Mouse (Mus musculus) kidney, adult 2 months (tissue): ENCODE measurements at regions not wholly inside any gene's neighbourhood (a gene's known extent, or its start where the extent isn't known, plus 50 kb on each side); places are given as distances from the start of the nearest gene placed in this dataset.

Experiments used
- DNase-seq: peaks from one replicate; pipeline ENCODE4 v3.0.0; 2021
- H3K27ac ChIP-seq: fragments of 200-500 bp; 2 replicates; pipeline ENCODE4 v1.5.1; 2012; ENCODE audit warnings: low read depth, low read length, control low read depth, inconsistent platforms; ENCODE audit not compliant: insufficient read depth
- H3K27me3 ChIP-seq: fragments of 200-500 bp; replicated peaks from 2 replicates; pipeline ENCODE4 v1.6.1; 2012; ENCODE audit warnings: mild to moderate bottlenecking, moderate library complexity, low read length, inconsistent platforms; ENCODE audit not compliant: control insufficient read depth, insufficient read depth
- H3K36me3 ChIP-seq: fragments of 200-500 bp; 2 replicates; pipeline ENCODE4 v1.6.1; 2012; ENCODE audit warnings: mild to moderate bottlenecking, moderate library complexity, low read length, inconsistent platforms; ENCODE audit not compliant: control insufficient read depth, insufficient read depth
- H3K4me1 ChIP-seq: fragments of 200-500 bp; 2 replicates; pipeline ENCODE4 v1.6.1; 2011; ENCODE audit warnings: low read length; ENCODE audit not compliant: control insufficient read depth, insufficient read depth
- H3K4me3 ChIP-seq: fragments of 200-500 bp; 2 replicates; pipeline ENCODE4 v1.5.1; 2011; ENCODE audit warnings: mild to moderate bottlenecking, low read depth, low read length, control low read depth; ENCODE audit not compliant: insufficient read depth
- CTCF ChIP-seq: fragments of 200-500 bp; conservative IDR thresholded peaks from 2 replicates; pipeline ENCODE4 v1.5.1; 2011; ENCODE audit warnings: low read depth, mild to moderate bottlenecking, control low read depth, low read length, moderate library complexity, mixed read lengths; ENCODE audit not compliant: insufficient read depth, insufficient read length
- POLR2A ChIP-seq: fragments of 200-500 bp; IDR thresholded peaks from one replicate; pipeline ENCODE4 v1.6.1; 2011; ENCODE audit warnings: low read depth, low read length, control low read depth
- WGBS: fragments of 180-500 bp; shearing (Covaris S2); methylation state at CpG from one replicate; pipeline ENCODE4 v1.1.7; 2018; 5-methylcytosine and 5-hydroxymethylcytosine counted together

DNA sequence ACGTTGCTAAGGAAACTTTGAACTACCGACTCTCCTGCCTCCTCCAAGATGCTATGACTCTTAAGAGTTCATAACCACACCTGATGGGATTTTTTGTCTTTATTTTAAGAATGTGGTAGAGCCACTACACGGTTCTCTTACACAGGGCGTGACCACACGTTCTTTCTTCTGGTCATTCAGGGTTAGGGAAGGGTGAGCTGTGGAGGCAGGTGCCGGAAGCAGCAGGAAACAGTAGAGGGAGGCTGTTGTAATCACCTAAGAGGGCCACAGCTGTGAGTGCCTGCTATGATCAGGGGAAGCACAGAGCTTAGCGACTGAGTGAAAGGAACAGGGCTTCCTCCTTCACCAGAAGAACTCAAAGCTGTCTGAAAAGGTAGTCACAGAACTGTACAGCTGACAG is 50.6 kb upstream of the Larp1 start:
- Histone ChIP-seq H3K27ac (no peak overlapping the region), H3K36me3 (no peaks in the 10 kb centered on the region), H3K4me1 (peaks cover 1% of the 10 kb centered on the region; the same call in 1 of the 2 replicates), H3K27me3 (no peaks in the 10 kb centered on the region), H3K4me3 (no peak overlapping the region)
- DNase-seq = no peak
- TF ChIP-seq POLR2A (no peak), CTCF (no peak)
- WGBS = 82% methylated on average over 7 of the region's 7 CpGs

DNA sequence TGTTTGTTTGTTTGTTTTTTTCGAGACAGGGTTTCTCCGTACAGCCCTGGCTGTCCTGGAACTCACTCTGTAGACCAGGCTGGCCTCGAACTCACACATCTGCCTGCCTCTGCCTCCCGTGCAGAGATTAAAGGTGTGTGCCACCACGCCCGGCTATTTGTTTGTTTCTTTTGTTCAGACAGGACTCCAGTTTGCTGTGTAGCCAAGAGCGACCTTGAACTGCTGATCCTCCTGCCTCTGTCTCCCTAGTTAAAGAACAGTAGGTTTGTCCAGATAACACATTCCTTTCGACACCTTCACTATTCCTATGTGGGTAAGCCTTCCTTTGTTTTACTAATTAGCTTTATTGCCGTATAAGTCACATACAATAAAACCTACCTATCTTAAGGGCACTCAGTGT is 52.0 kb upstream of the Larp1 start:
- 95% methylated on average over 9 of the region's 9 CpGs for WGBS
- no peak for DNase-seq
- H3K27ac ChIP-seq = no peak overlapping the region

DNA sequence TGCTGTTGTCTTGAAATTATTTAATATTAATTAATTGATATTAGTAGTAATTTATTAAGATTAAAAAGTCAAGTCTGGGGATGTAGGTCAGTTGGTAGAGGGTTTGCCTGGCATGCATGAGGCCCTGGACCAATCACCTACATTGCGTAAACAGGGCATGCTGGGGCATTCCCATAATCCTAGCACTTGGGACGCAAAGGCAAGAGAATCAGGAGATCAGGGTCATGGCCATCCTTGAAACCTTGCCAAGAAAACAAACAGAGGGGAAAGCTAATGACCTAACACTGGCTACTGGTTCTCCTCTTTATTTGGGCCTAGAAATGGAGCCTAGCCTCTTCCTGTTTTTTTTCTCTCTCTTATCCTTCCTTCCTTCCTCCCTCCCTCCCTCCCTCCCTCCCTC is 52.8 kb upstream of the Larp1 start:
- no peaks in the 10 kb centered on the region for H3K36me3 ChIP-seq
- no peaks in the 10 kb centered on the region for H3K4me1 ChIP-seq
- WGBS = 64% methylated on average over 2 of the region's 2 CpGs
- no peak for DNase-seq
- no peak for TF ChIP-seq CTCF
- no peak for TF ChIP-seq POLR2A
- H3K27me3 ChIP-seq = no peaks in the 10 kb centered on the region
- no peak overlapping the region for H3K27ac ChIP-seq
- no peak overlapping the region for H3K4me3 ChIP-seq

More for the DNA sequence above, 52.0 kb upstream of the Larp1 start:
- Histone ChIP-seq H3K4me3 (no peak overlapping the region), H3K27me3 (no peaks in the 10 kb centered on the region), H3K4me1 (no peaks in the 10 kb centered on the region), H3K36me3 (no peaks in the 10 kb centered on the region)
- TF ChIP-seq POLR2A = no peak

DNA sequence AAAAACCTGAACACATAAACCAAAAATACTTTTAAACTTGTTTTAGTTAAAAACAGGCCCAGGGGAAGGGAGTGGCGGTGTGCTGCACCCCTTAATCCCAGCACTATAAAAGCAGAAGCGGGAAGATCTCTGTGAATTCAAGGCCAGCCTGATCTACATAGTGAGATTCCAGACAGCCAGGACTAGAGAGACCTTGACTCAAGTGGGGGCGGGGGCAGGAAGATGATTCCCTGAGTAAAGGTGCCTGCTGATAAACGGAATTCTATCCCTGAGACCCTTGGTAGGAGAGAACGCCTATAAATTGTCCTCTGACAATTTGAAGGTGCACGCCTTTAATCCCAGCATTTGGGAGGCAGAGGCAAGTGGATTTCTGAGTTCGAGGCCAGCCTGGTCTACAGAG is 53.4 kb upstream of the Larp1 start:
- TF ChIP-seq CTCF = no peak
- TF ChIP-seq POLR2A = no peak
- H3K4me1 ChIP-seq = no peaks in the 10 kb centered on the region
- WGBS = 91% methylated on average over 7 of the region's 7 CpGs
- no peak overlapping the region for H3K4me3 ChIP-seq
- no peak for DNase-seq
- H3K27me3 ChIP-seq = no peaks in the 10 kb centered on the region
- H3K36me3 ChIP-seq = no peaks in the 10 kb centered on the region
- no peak overlapping the region for H3K27ac ChIP-seq

DNA sequence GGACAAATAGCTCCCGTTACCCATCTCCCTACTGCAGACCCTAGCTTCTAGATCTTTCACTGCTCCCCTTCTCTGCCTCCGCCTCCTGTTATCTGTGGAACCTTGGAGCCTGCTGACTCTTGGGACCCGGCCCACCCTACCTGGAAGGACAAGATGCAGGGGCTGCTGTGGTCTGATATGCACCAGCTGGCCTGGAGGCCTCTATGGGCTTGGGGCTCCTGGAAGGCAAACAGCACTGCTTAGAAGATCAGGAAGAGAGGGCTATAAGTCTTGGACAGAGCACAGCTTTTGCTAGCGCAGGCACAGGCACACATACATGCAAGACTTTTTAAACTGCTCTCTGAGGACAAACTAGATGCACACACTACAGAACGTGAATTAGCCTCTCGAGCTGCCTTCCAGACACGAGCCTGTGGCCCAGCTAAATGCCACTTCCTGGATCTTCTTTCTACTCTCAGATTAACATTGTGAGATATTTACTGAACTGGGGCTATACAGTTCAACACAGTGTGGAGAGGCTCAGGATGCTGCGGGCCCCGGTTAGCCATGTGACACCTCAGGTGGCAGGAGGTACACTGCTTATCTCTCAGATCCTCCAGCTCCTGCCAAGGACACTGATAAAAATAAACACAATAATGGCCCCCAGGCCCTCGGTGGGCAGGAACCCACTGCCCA is 54.2 kb upstream of the Larp1 start:
- 83% methylated on average over 10 of the region's 10 CpGs for WGBS
- TF ChIP-seq POLR2A = no peak
- no peak for TF ChIP-seq CTCF
- Histone ChIP-seq H3K27me3 (no peaks in the 10 kb centered on the region), H3K36me3 (no peaks in the 10 kb centered on the region), H3K4me1 (no peaks in the 10 kb centered on the region), H3K27ac (no peak overlapping the region), H3K4me3 (no peak overlapping the region)
- DNase-seq = no peak

DNA sequence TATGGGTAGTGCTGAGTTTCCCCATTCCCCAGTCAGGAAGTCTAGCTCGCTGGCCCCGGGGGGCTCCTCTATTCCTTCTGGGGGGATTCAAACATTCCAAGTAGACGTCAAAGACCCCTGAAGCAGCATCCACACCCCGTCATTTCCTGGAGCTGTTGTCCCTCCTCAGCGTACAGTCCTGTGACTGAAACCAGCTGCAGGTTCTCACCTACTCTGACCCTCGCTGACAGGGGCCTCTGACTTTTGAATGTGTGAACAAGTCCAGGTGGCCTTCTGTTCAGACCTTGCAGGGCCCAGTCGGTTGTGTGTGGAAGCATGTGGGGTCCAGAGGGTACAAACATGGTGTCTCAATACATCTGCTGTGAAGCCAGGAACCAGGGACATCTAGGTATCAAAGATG is 55.2 kb upstream of the Larp1 start:
- DNase-seq = no peak
- Histone ChIP-seq H3K27ac (no peak overlapping the region), H3K4me3 (no peak overlapping the region), H3K27me3 (no peaks in the 10 kb centered on the region), H3K4me1 (no peaks in the 10 kb centered on the region), H3K36me3 (no peaks in the 10 kb centered on the region)
- no peak for TF ChIP-seq POLR2A
- TF ChIP-seq CTCF = no peak
- WGBS = 72% methylated on average over 7 of the region's 7 CpGs

DNA sequence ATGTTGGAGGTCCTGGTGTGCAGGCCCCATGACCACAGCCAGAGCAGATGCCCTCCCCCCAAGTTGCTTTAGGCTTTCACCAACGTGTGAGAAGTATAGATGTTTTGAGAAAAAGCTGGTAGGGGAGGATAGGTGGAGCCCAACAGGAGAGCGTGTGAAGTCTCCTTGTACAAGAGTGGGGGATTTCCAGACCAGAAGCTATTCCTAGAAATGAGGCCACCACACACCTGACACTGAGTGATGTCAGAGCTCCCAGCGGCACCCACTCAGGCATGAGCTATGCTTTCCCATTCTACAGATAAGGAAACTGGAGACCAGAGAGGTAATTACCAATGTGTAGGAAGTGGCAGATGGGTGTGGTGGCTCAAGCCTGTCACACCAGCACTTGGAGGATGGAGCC is 56.2 kb upstream of the Larp1 start:
- WGBS = 77% methylated on average over 3 of the region's 3 CpGs
- no peak for DNase-seq
- H3K36me3 ChIP-seq = no peaks in the 10 kb centered on the region
- H3K27ac ChIP-seq = no peak overlapping the region
- no peak for TF ChIP-seq CTCF
- no peak for TF ChIP-seq POLR2A
- H3K27me3 ChIP-seq = no peaks in the 10 kb centered on the region
- H3K4me3 ChIP-seq = no peak overlapping the region
- no peaks in the 10 kb centered on the region for H3K4me1 ChIP-seq

DNA sequence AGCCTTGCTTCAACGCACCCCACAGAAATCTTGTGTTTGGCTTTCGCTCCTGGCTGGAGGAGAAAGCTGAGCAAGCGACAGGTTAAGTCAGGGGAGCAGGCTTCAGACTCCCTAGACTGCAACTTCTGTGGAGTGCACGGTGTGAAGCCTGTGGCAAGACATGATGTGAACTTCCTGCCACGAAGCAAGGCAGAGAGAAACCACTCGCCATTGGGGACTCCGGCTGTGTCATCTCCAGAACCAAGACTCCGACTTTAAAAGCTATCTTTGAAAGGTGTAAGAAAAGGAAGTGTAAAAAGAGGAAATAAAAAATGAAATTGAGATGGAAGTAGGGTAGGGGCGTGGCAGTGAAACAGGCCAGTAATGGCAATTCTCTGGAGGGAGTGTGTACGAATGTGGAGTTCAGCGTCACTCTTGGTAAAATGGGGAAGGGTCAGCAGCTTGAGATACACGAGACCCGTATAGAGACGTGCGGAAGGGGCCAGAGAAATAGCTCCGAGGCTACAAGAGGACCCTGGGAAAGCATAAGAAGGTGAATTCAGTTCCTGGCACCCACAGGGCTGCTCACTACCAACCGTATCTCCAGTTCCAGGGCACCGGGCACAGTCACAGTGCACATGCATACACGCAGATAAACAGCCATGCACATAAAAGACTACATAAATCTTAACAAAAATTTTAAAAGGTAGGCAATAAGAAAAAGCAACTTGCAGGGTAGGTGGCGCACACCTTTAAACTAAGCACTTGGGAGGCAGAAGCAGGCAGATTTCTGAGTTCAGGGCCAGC is 57.1 kb upstream of the Larp1 start:
- DNase-seq = no peak
- no peak overlapping the region for H3K27ac ChIP-seq
- 83% methylated on average over 20 of the region's 20 CpGs for WGBS
- TF ChIP-seq POLR2A (no peak), CTCF (no peak)
- H3K27me3 ChIP-seq = no peaks in the 10 kb centered on the region
- no peaks in the 10 kb centered on the region for H3K4me1 ChIP-seq
- H3K4me3 ChIP-seq = no peak overlapping the region
- no peaks in the 10 kb centered on the region for H3K36me3 ChIP-seq
